Mouse (Mus musculus) G1E (cell line): Measurements from ENCODE around the gene Olfr73. TPM values are rescaled to one million over a fixed set of nuclear protein-coding genes. Genes with fewer than 3 reads are reported as not detected.

Experiments used
- ATAC-seq: 2 replicates; pipeline ENCODE4 v1.8.0; 2016; ENCODE audit warnings: mild to moderate bottlenecking; ENCODE audit not compliant: insufficient number of reproducible peaks, poor library complexity, low FRiP score, severe bottlenecking; ENCODE audit errors: extremely low read depth
- DNase-seq: peaks from one replicate; pipeline ENCODE4 v3.0.0; 2012; ENCODE audit warnings: low spot score
- H3K27me3 ChIP-seq: 2 replicates; pipeline ENCODE4 v1.6.1; 2012; ENCODE audit warnings: mild to moderate bottlenecking, low read length, inconsistent platforms; ENCODE audit not compliant: insufficient read depth
- H3K36me3 ChIP-seq: replicated peaks from 2 replicates; pipeline ENCODE3; 2012; ENCODE audit warnings: mild to moderate bottlenecking, inconsistent platforms
- H3K4me1 ChIP-seq: 2 replicates; pipeline ENCODE4 v1.6.1; 2012; ENCODE audit warnings: low read depth, low read length, inconsistent platforms, mixed read lengths; ENCODE audit not compliant: insufficient read depth
- H3K4me3 ChIP-seq: 2 replicates; pipeline ENCODE4 v1.5.1; 2012; ENCODE audit warnings: low read depth, mild to moderate bottlenecking, inconsistent platforms, low read length, moderate library complexity, mixed read lengths
- H3K9me3 ChIP-seq: replicated peaks from 2 replicates; pipeline ENCODE4 v1.6.1; 2012; ENCODE audit warnings: inconsistent platforms
- CTCF ChIP-seq: IDR thresholded peaks from 2 replicates; pipeline ENCODE4 v1.5.1; 2012; ENCODE audit warnings: low read depth, low read length, inconsistent platforms, mixed read lengths
- GATA1 ChIP-seq: IDR thresholded peaks from 2 replicates; pipeline ENCODE4 v1.6.1; 2012; ENCODE audit warnings: borderline replicate concordance, low read length, inconsistent platforms, mixed read lengths
- GATA2 ChIP-seq: IDR thresholded peaks from 2 replicates; pipeline ENCODE4 v1.6.1; 2012; ENCODE audit warnings: low read depth, low read length, inconsistent platforms, borderline replicate concordance
- POLR2AphosphoS5 ChIP-seq: IDR thresholded peaks from 2 replicates; pipeline ENCODE4 v1.6.1; 2012; ENCODE audit warnings: low read depth, low read length, inconsistent platforms; ENCODE audit not compliant: insufficient replicate concordance
- TAL1 ChIP-seq: conservative IDR thresholded peaks from 2 replicates; pipeline ENCODE4 v1.6.1; 2012; ENCODE audit warnings: low read depth, low read length, inconsistent platforms, mixed read lengths
- polyA plus RNA-seq: library from polyadenylated mRNA; stranded (reverse); fragments of >175 nt; gene quantifications from 2 replicates; pipeline ENCODE4 v1.2.3, GENCODE M21; 2012
- total RNA-seq, 2 experiments: library from RNA; stranded (forward) in 1 of 2; stranded (reverse) in 1 of 2; fragments of 200-1000 nt in 1 of 2; fragments of >200 nt in 1 of 2; fragmentation: Nextera tagmentation in 1 of 2; gene quantifications; 2 replicates each; pipeline ENCODE4 v1.2.3; 2014 to 2017

Olfr73 gene
- total and polyA plus RNA-seq, 3 experiments: 0.38 TPM; not detected in 2

DNA sequence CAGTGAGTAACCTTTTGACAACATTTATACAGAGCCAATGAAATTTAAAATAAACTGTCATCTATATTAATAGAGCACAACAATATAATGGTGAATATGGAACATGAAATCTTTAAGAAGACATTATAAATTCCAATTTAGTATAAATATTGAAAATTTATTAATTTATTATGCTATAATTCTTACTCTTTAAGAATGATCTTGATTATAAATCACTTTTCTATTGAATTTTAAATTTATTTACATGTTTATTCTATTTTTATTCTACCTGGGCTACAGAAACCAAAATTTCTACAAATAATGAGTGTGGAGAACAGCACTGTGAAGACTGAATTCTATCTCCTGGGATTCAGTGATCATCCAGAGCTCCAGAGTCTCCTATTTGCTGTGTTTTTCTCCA is 47.7 kb downstream of the Olfr73 start, which contains the start of gene Olfr1158:
TSS of gene Olfr1158 (plus strand) at position 301 of the 400 bp plus-strand sequence.
- TF ChIP-seq GATA2: no peak
- no peak for TF ChIP-seq CTCF
- TF ChIP-seq POLR2AphosphoS5: no peak
- no peak for TF ChIP-seq GATA1
- TF ChIP-seq TAL1: no peak
- H3K4me1 ChIP-seq: no peaks in the 10 kb centered on the region
- no peak within 1 kb of the TSS for H3K4me3 ChIP-seq
- no peaks in the 10 kb centered on the region for H3K36me3 ChIP-seq
- H3K9me3 ChIP-seq: no peaks in the 10 kb centered on the region
- no peak for DNase-seq
- H3K27me3 ChIP-seq: no peaks in the 10 kb centered on the region
- ATAC-seq: no peak

Other genes starting within 250 kb of the Olfr73 start
Only the 20 nearest of the 23 such genes appear.
- gene Olfr1148, start 207.2 kb downstream of the Olfr73 start, total RNA-seq (2014; fragmentation: Nextera tagmentation): not detected in 2 replicates
- gene Olfr1148, start 207.2 kb downstream of the Olfr73 start, total RNA-seq (2017): 0.11 TPM in 1 of 2 replicates, not detected in the other
- not detected in 2 replicates for gene Olfr1148, start 207.2 kb downstream of the Olfr73 start, polyA plus RNA-seq
- gene Olfr1150-ps1, start 193.7 kb downstream of the Olfr73 start, total RNA-seq (2014; fragmentation: Nextera tagmentation): not detected in 2 replicates
- gene Olfr1150-ps1, start 193.7 kb downstream of the Olfr73 start, total RNA-seq (2017): 0.06 TPM in 1 of 2 replicates, not detected in the other
- gene Olfr1150-ps1, start 193.7 kb downstream of the Olfr73 start, polyA plus RNA-seq: not detected in 2 replicates
- not detected in 2 replicates for gene Olfr1151, start 181.8 kb downstream of the Olfr73 start, total RNA-seq (2014; fragmentation: Nextera tagmentation)
- gene Olfr1151, start 181.8 kb downstream of the Olfr73 start, total RNA-seq (2017): 0.38 TPM in 1 of 2 replicates, not detected in the other
- gene Olfr1151, start 181.8 kb downstream of the Olfr73 start, polyA plus RNA-seq: not detected in 2 replicates
- not detected in 2 replicates for gene Olfr1152, start 171.2 kb downstream of the Olfr73 start, total RNA-seq (2014; fragmentation: Nextera tagmentation)
- 0.12 and 0.16 TPM in 2 replicates for gene Olfr1152, start 171.2 kb downstream of the Olfr73 start, total RNA-seq (2017)
- not detected in 2 replicates for gene Olfr1152, start 171.2 kb downstream of the Olfr73 start, polyA plus RNA-seq
- gene Olfr1153, start 142.7 kb downstream of the Olfr73 start, total RNA-seq (2014; fragmentation: Nextera tagmentation): not detected in 2 replicates
- gene Olfr1153, start 142.7 kb downstream of the Olfr73 start, total RNA-seq (2017): 0.12 and 0.27 TPM in 2 replicates
- not detected in 2 replicates for gene Olfr1153, start 142.7 kb downstream of the Olfr73 start, polyA plus RNA-seq
- not detected in 2 replicates for gene Olfr1154, start 132.5 kb downstream of the Olfr73 start, total RNA-seq (2014; fragmentation: Nextera tagmentation)
- not detected in 2 replicates for gene Olfr1154, start 132.5 kb downstream of the Olfr73 start, total RNA-seq (2017)
- not detected in 2 replicates for gene Olfr1154, start 132.5 kb downstream of the Olfr73 start, polyA plus RNA-seq
- gene Olfr1155, start 92.6 kb downstream of the Olfr73 start, total RNA-seq (2014; fragmentation: Nextera tagmentation): not detected in 2 replicates
- gene Olfr1155, start 92.6 kb downstream of the Olfr73 start, total RNA-seq (2017): 0.06 and 0.33 TPM in 2 replicates
- not detected in 2 replicates for gene Olfr1155, start 92.6 kb downstream of the Olfr73 start, polyA plus RNA-seq
- not detected in 2 replicates for gene Olfr1156, start 84.6 kb downstream of the Olfr73 start, total RNA-seq (2014; fragmentation: Nextera tagmentation)
- 0.16 and 0.29 TPM in 2 replicates for gene Olfr1156, start 84.6 kb downstream of the Olfr73 start, total RNA-seq (2017)
- gene Olfr1156, start 84.6 kb downstream of the Olfr73 start, polyA plus RNA-seq: not detected in 2 replicates
- not detected in 2 replicates for gene Olfr1157, start 69.4 kb downstream of the Olfr73 start, total RNA-seq (2014; fragmentation: Nextera tagmentation)
- not detected in 2 replicates for gene Olfr1157, start 69.4 kb downstream of the Olfr73 start, total RNA-seq (2017)
- not detected in 2 replicates for gene Olfr1157, start 69.4 kb downstream of the Olfr73 start, polyA plus RNA-seq
- not detected in 2 replicates for gene Olfr74, start 63.0 kb downstream of the Olfr73 start, total RNA-seq (2014; fragmentation: Nextera tagmentation)
- gene Olfr74, start 63.0 kb downstream of the Olfr73 start, total RNA-seq (2017): not detected in 2 replicates
- not detected in 2 replicates for gene Olfr74, start 63.0 kb downstream of the Olfr73 start, polyA plus RNA-seq
- not detected in 2 replicates for gene Olfr1158, start 47.6 kb downstream of the Olfr73 start, total RNA-seq (2014; fragmentation: Nextera tagmentation)
- 0.29 TPM in 1 of 2 replicates, not detected in the other for gene Olfr1158, start 47.6 kb downstream of the Olfr73 start, total RNA-seq (2017)
- not detected in 2 replicates for gene Olfr1158, start 47.6 kb downstream of the Olfr73 start, polyA plus RNA-seq
- not detected in 2 replicates for gene Olfr1160, start 29.4 kb downstream of the Olfr73 start, total RNA-seq (2014; fragmentation: Nextera tagmentation)
- 0.16 and 0.29 TPM in 2 replicates for gene Olfr1160, start 29.4 kb downstream of the Olfr73 start, total RNA-seq (2017)
- gene Olfr1160, start 29.4 kb downstream of the Olfr73 start, polyA plus RNA-seq: not detected in 2 replicates
- gene Olfr1161, start 14.9 kb downstream of the Olfr73 start, total RNA-seq (2014; fragmentation: Nextera tagmentation): not detected in 2 replicates
- 0.23 TPM in 1 of 2 replicates, not detected in the other for gene Olfr1161, start 14.9 kb downstream of the Olfr73 start, total RNA-seq (2017)
- gene Olfr1161, start 14.9 kb downstream of the Olfr73 start, polyA plus RNA-seq: not detected in 2 replicates
- gene Olfr1162, start 13.4 kb upstream of the Olfr73 start, total RNA-seq (2014; fragmentation: Nextera tagmentation): not detected in 2 replicates
- 0.06 TPM in 1 of 2 replicates, not detected in the other for gene Olfr1162, start 13.4 kb upstream of the Olfr73 start, total RNA-seq (2017)
- not detected in 2 replicates for gene Olfr1162, start 13.4 kb upstream of the Olfr73 start, polyA plus RNA-seq
- gene Olfr1163, start 34.1 kb upstream of the Olfr73 start, total RNA-seq (2014; fragmentation: Nextera tagmentation): not detected in 2 replicates
- 0.12 TPM in 1 of 2 replicates, not detected in the other for gene Olfr1163, start 34.1 kb upstream of the Olfr73 start, total RNA-seq (2017)
- not detected in 2 replicates for gene Olfr1163, start 34.1 kb upstream of the Olfr73 start, polyA plus RNA-seq
- not detected in 2 replicates for gene Olfr1164, start 56.3 kb upstream of the Olfr73 start, total RNA-seq (2014; fragmentation: Nextera tagmentation)
- not detected in 2 replicates for gene Olfr1164, start 56.3 kb upstream of the Olfr73 start, total RNA-seq (2017)
- not detected in 2 replicates for gene Olfr1164, start 56.3 kb upstream of the Olfr73 start, polyA plus RNA-seq
- not detected in 2 replicates for gene Olfr1166, start 90.6 kb upstream of the Olfr73 start, total RNA-seq (2014; fragmentation: Nextera tagmentation)
- 0.05 TPM in 1 of 2 replicates, not detected in the other for gene Olfr1166, start 90.6 kb upstream of the Olfr73 start, total RNA-seq (2017)
- gene Olfr1166, start 90.6 kb upstream of the Olfr73 start, polyA plus RNA-seq: not detected in 2 replicates
- gene Olfr1167, start 117.5 kb upstream of the Olfr73 start, total RNA-seq (2014; fragmentation: Nextera tagmentation): not detected in 2 replicates
- 0.16 TPM in 1 of 2 replicates, not detected in the other for gene Olfr1167, start 117.5 kb upstream of the Olfr73 start, total RNA-seq (2017)
- not detected in 2 replicates for gene Olfr1167, start 117.5 kb upstream of the Olfr73 start, polyA plus RNA-seq
- not detected in 2 replicates for gene Olfr1168, start 144.2 kb upstream of the Olfr73 start, total RNA-seq (2014; fragmentation: Nextera tagmentation)
- gene Olfr1168, start 144.2 kb upstream of the Olfr73 start, total RNA-seq (2017): 0.11 TPM in 1 of 2 replicates, not detected in the other
- gene Olfr1168, start 144.2 kb upstream of the Olfr73 start, polyA plus RNA-seq: not detected in 2 replicates
- not detected in 2 replicates for gene Olfr1170, start 190.6 kb upstream of the Olfr73 start, total RNA-seq (2014; fragmentation: Nextera tagmentation)
- gene Olfr1170, start 190.6 kb upstream of the Olfr73 start, total RNA-seq (2017): not detected in 2 replicates
- not detected in 2 replicates for gene Olfr1170, start 190.6 kb upstream of the Olfr73 start, polyA plus RNA-seq